Mouse (Mus musculus) heart, embryonic 16.5 days (tissue): ENCODE results near the gene Ipmk. TPM values are rescaled to one million over a fixed set of nuclear protein-coding genes. Genes with fewer than 3 reads are reported as not detected.

ENCODE experiments used
- ATAC-seq: fragments of 200-750 bp; cut with Nextera tagmentation; replicated peaks from 2 replicates; pipeline ENCODE4 v1.8.0; 2017; ENCODE audit warnings: moderate number of reproducible peaks; ENCODE audit not compliant: insufficient read depth, low FRiP score; ENCODE audit errors: extremely low read depth
- H3K27ac ChIP-seq: fragments of 300-500 bp; sonication (generic); 2 replicates; pipeline ENCODE4 v1.5.1; 2014; ENCODE audit warnings: mild to moderate bottlenecking, low read length, control low read depth, moderate library complexity
- H3K27me3 ChIP-seq: fragments of 300-500 bp; sonication (generic); 2 replicates; pipeline ENCODE4 v1.6.1; 2014; ENCODE audit warnings: low read length, mixed read lengths; ENCODE audit not compliant: control insufficient read depth, insufficient read depth
- H3K36me3 ChIP-seq: fragments of 300-500 bp; sonication (generic); 2 replicates; pipeline ENCODE4 v1.6.1; 2014; ENCODE audit not compliant: control insufficient read depth, insufficient read depth
- H3K4me1 ChIP-seq: fragments of 300-500 bp; sonication (generic); 2 replicates; pipeline ENCODE4 v1.6.1; 2014; ENCODE audit warnings: low read length, mixed read lengths; ENCODE audit not compliant: control insufficient read depth, insufficient read depth
- H3K4me2 ChIP-seq: fragments of 300-500 bp; sonication (generic); 2 replicates; pipeline ENCODE4 v1.6.1; 2014; ENCODE audit warnings: low read depth, mild to moderate bottlenecking, control low read depth, low read length
- H3K4me3 ChIP-seq: fragments of 300-500 bp; sonication (generic); 2 replicates; pipeline ENCODE4 v1.5.1; 2014; ENCODE audit warnings: mild to moderate bottlenecking, control low read depth, low read length
- H3K9ac ChIP-seq: fragments of 300-500 bp; sonication (generic); 2 replicates; pipeline ENCODE4 v1.6.1; 2014; ENCODE audit warnings: low read length, control low read depth
- H3K9me3 ChIP-seq: fragments of 300-500 bp; sonication (generic); replicated peaks from 2 replicates; pipeline ENCODE4 v1.6.1; 2016; ENCODE audit warnings: low read length; ENCODE audit not compliant: control insufficient read depth
- WGBS: fragments of 180-500 bp; shearing (Covaris S2); extraction: QIAGEN DNeasy Blood & Tissue Kit; methylation state at CpG from one replicate; pipeline ENCODE4 v1.1.7; 2014; 5-methylcytosine and 5-hydroxymethylcytosine counted together
- polyA plus RNA-seq: library from polyadenylated mRNA; unstranded; fragments of >200 nt; fragmentation: Nextera tagmentation; extraction: Ambion mirVana; gene quantifications from 2 replicates; pipeline ENCODE4 v1.2.1, GENCODE M21; 2015

Gene Ipmk
- polyA plus RNA-seq, 1 experiment from 2014 or later: 7.1 TPM

- H3K9ac ChIP-seq: no peak overlapping the region
- 64% methylated on average over 10 of the region's 10 CpGs for WGBS
- no peak overlapping the region for H3K4me2 ChIP-seq
- no peaks in the 10 kb centered on the region for H3K36me3 ChIP-seq
- no peaks in the 10 kb centered on the region for H3K4me1 ChIP-seq
- no peak overlapping the region for H3K4me3 ChIP-seq
- H3K27me3 ChIP-seq: no peaks in the 10 kb centered on the region
- no peak overlapping the region for H3K27ac ChIP-seq
- no peaks in the 10 kb centered on the region; the same call in none of the 2 replicates for H3K9me3 ChIP-seq
- ATAC-seq: no peak
Measured at GRCm38 (mm10) chr10:71398383-71399145, 51.0 kb downstream of the Ipmk start.

GRCm38 (mm10) chr10:71399399-71399798 lies 51.8 kb downstream of the Ipmk start:
- Histone ChIP-seq H3K9ac (no peak overlapping the region), H3K4me2 (no peak overlapping the region), H3K36me3 (no peaks in the 10 kb centered on the region), H3K4me3 (no peak overlapping the region), H3K9me3 (no peaks in the 10 kb centered on the region; the same call in none of the 2 replicates), H3K27me3 (no peaks in the 10 kb centered on the region), H3K27ac (no peak overlapping the region), H3K4me1 (no peaks in the 10 kb centered on the region)
- WGBS: 25% methylated on average over 8 of the region's 8 CpGs
- ATAC-seq: no peak

GRCm38 (mm10) chr10:71399987-71400386 lies 52.4 kb downstream of the Ipmk start:
- no peaks in the 10 kb centered on the region for H3K4me1 ChIP-seq
- 66% methylated on average over 8 of the region's 8 CpGs for WGBS
- no peaks in the 10 kb centered on the region; the same call in 1 of the 2 replicates for H3K9me3 ChIP-seq
- no peak overlapping the region for H3K4me3 ChIP-seq
- ATAC-seq: no peak
- H3K9ac ChIP-seq: no peak overlapping the region
- no peaks in the 10 kb centered on the region for H3K36me3 ChIP-seq
- H3K27me3 ChIP-seq: no peaks in the 10 kb centered on the region
- no peak overlapping the region for H3K27ac ChIP-seq
- no peak overlapping the region for H3K4me2 ChIP-seq

- H3K27ac ChIP-seq: no peak overlapping the region
- H3K27me3 ChIP-seq: no peaks in the 10 kb centered on the region
- H3K4me3 ChIP-seq: no peak overlapping the region
- no peaks in the 10 kb centered on the region for H3K9me3 ChIP-seq
- no peaks in the 10 kb centered on the region for H3K4me1 ChIP-seq
- H3K36me3 ChIP-seq: no peaks in the 10 kb centered on the region
- no peak overlapping the region for H3K4me2 ChIP-seq
- ATAC-seq: no peak
- 66% methylated on average over 13 of the region's 13 CpGs for WGBS
- no peak overlapping the region for H3K9ac ChIP-seq
Measured at GRCm38 (mm10) chr10:71400818-71401646, 53.5 kb downstream of the Ipmk start.

GRCm38 (mm10) chr10:71403638-71404037 lies 56.1 kb downstream of the Ipmk start:
- Histone ChIP-seq H3K27ac (no peak overlapping the region), H3K4me1 (no peaks in the 10 kb centered on the region), H3K27me3 (no peaks in the 10 kb centered on the region), H3K36me3 (no peaks in the 10 kb centered on the region), H3K4me2 (no peak overlapping the region), H3K9ac (no peak overlapping the region), H3K4me3 (no peak overlapping the region), H3K9me3 (no peaks in the 10 kb centered on the region)
- ATAC-seq: no peak
- WGBS: 65% methylated on average over 3 of the region's 3 CpGs

- Histone ChIP-seq H3K4me2 (no peak overlapping the region), H3K9ac (no peak overlapping the region), H3K9me3 (no peaks in the 10 kb centered on the region), H3K27me3 (no peaks in the 10 kb centered on the region), H3K4me1 (no peaks in the 10 kb centered on the region), H3K4me3 (no peak overlapping the region), H3K36me3 (no peaks in the 10 kb centered on the region), H3K27ac (no peak overlapping the region)
- WGBS: 75% methylated on average over 5 of the region's 5 CpGs
- ATAC-seq: no peak
Measured at GRCm38 (mm10) chr10:71405523-71406217, 58.1 kb downstream of the Ipmk start.

- H3K4me1 ChIP-seq: no peaks in the 10 kb centered on the region
- H3K36me3 ChIP-seq: no peaks in the 10 kb centered on the region
- H3K4me2 ChIP-seq: no peak overlapping the region
- H3K9me3 ChIP-seq: no peaks in the 10 kb centered on the region
- H3K27me3 ChIP-seq: no peaks in the 10 kb centered on the region
- H3K9ac ChIP-seq: no peak overlapping the region
- ATAC-seq: no peak
- 58% methylated on average over 5 of the region's 5 CpGs for WGBS
- no peak overlapping the region for H3K27ac ChIP-seq
- H3K4me3 ChIP-seq: no peak overlapping the region
Measured at GRCm38 (mm10) chr10:71409948-71410347, 62.4 kb downstream of the Ipmk start.

GRCm38 (mm10) chr10:71413401-71413800 lies 65.8 kb downstream of the Ipmk start:
- Histone ChIP-seq H3K9ac (no peak overlapping the region), H3K9me3 (no peaks in the 10 kb centered on the region), H3K4me1 (no peaks in the 10 kb centered on the region), H3K27me3 (no peaks in the 10 kb centered on the region), H3K4me2 (no peak overlapping the region), H3K4me3 (no peak overlapping the region), H3K36me3 (no peaks in the 10 kb centered on the region), H3K27ac (no peak overlapping the region)
- WGBS: 75% methylated on average over 12 of the region's 12 CpGs
- ATAC-seq: no peak
